Mouse (Mus musculus): ENCODE results near the gene Cbx4. TPM values are rescaled to one million over a fixed set of nuclear protein-coding genes. Genes with fewer than 3 reads are reported as not detected.

Cbx4 gene
- polyA plus RNA-seq, 1 experiment from 2014 or later, result 13.8 TPM

GRCm38 (mm10) chr11:119050361-119050760, 35.7 kb downstream of the Cbx4 start:
- H3K4me3 ChIP-seq (ENCODE audit: low read depth, low read length), result no peak overlapping the region
- no peaks in the 10 kb centered on the region for H3K9me3 ChIP-seq (ENCODE audit: low read depth, low read length)
- peaks cover 12% of the 10 kb centered on the region for H3K4me1 ChIP-seq (ENCODE audit: insufficient read depth)
- DNase-seq, result no peak
- no peaks in the 10 kb centered on the region for H3K36me3 ChIP-seq (ENCODE audit: insufficient read depth)
- WGBS, result 0% methylated on average over 2 of the region's 2 CpGs
- TF ChIP-seq CTCF (IDR thresholded peaks at IDR 0.05; ENCODE audit: low read depth), result no peak
- H3K4me2 ChIP-seq, result no peak overlapping the region
- ATAC-seq (ENCODE audit: insufficient read depth), result no peak
- H3K27ac ChIP-seq (ENCODE audit: low read depth), result no peak overlapping the region
- peaks cover 93% of the 10 kb centered on the region for H3K27me3 ChIP-seq (ENCODE audit: insufficient read depth, low read length)
- H3K9ac ChIP-seq, result no peak overlapping the region

- TF ChIP-seq CTCF (IDR thresholded peaks at IDR 0.05; ENCODE audit: low read depth), result no peak
- DNase-seq (no peak), ATAC-seq (ENCODE audit: insufficient read depth) (no peak)
- peaks cover 97% of the 10 kb centered on the region for H3K27me3 ChIP-seq (ENCODE audit: insufficient read depth, low read length)
- H3K4me2 ChIP-seq, result no peak overlapping the region; the same call in 1 of the 2 replicates
- 0 out of 2 replicates have a peak overlapping the region, but pooled peaks have one; percentile 25 for H3K4me3 ChIP-seq (ENCODE audit: low read depth, low read length)
- WGBS, result 2% methylated on average over 13 of the region's 13 CpGs
- no peaks in the 10 kb centered on the region for H3K9me3 ChIP-seq (ENCODE audit: low read depth, low read length)
- H3K27ac ChIP-seq (ENCODE audit: low read depth), result no peak overlapping the region
- H3K9ac ChIP-seq, result no peak overlapping the region
- H3K36me3 ChIP-seq (ENCODE audit: insufficient read depth), result no peaks in the 10 kb centered on the region
- H3K4me1 ChIP-seq (ENCODE audit: insufficient read depth), result peaks cover 18% of the 10 kb centered on the region
Measured at GRCm38 (mm10) chr11:119048133-119048510, 37.9 kb downstream of the Cbx4 start.

DNA sequence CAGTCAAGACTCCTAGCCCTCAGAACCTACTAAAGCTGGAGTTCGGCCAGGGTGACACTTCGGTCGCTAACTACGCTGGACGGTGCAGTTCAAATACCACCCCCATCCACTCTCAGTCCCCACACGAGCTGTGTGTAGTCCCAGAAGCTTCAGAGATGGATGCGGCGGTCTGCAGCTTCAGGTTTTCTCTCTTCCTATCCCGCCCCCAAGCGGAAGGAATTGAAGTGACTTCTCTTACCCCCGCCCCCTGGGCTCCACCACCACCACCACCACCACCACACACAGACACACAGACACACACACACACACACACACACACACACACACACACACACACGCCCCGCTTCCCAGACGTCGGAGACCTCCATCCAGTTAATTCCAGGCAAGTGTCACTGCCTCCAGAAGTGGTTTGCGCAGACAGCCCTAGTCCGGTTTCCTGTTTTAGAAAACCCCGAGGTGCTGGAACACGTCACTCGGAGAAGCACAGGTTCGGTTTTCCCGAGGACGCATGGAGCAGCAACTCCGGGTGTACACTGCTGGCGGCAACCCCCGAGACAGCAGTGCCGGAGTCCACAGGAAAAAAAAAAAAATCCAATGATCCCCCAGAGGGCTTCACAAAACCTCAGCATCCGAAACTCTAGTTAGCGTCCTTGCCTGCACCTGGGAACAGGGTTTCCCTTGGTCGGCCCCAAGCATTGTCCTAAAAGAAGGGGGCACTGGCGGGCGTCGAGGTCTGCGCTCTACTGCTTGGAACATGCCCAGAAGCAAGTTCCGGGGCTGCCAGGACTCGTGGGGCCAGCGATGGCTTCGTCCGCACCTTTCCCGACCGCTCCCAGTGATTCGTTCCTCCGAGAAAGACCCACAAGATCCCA, 38.5 kb downstream of the Cbx4 start:
- Histone ChIP-seq H3K27ac (ENCODE audit: low read depth) (no peak overlapping the region), H3K36me3 (ENCODE audit: insufficient read depth) (no peaks in the 10 kb centered on the region), H3K4me1 (ENCODE audit: insufficient read depth) (peaks cover 14% of the 10 kb centered on the region), H3K4me2 (peak overlapping the region; percentile 51), H3K4me3 (ENCODE audit: low read depth, low read length) (peak overlapping the region; percentile 25), H3K9me3 (ENCODE audit: low read depth, low read length) (no peaks in the 10 kb centered on the region), H3K9ac (no peak overlapping the region), H3K27me3 (ENCODE audit: insufficient read depth, low read length) (peaks cover 100% of the 10 kb centered on the region)
- under 1% methylated on average over 43 of the region's 43 CpGs for WGBS
- ATAC-seq (ENCODE audit: insufficient read depth), result peak; percentile 21; the same call in 1 of the 2 replicates
- DNase-seq, result peak; percentile 75
- TF ChIP-seq CTCF (IDR thresholded peaks at IDR 0.05; ENCODE audit: low read depth), result peak; percentile 54

DNA sequence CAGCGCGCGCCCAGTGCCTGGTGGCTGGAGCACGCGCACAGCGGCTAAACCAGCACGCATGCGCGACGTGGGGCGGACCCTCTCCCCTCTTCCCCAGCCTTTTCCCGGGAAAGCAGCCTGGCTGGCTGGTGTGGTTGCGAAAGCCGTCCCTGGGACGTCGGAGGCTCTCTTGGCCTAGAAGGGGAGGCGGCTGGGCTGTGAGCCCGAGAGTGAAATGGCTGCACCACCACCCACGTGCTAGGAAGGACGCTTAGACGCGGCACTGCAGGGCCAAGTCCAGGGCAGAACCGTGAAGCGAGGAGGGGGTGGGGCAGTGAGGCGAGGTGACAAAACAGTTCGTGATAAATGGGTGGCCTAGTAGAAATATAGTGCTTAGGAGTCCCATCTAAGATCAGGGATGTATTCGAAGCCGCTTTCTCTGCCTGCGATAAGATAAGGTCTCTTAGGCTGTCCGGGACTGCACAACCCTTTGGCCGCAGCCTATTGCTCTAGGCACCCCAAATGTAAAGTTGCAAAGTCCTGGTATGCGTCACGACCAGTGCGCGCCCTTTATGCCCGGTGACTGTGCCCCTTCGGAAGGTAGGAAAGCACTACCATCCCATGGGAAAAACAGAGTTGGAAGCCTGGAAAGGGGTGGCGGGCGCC, 39.3 kb downstream of the Cbx4 start:
- peak overlapping the region; percentile 25 for H3K4me3 ChIP-seq (ENCODE audit: low read depth, low read length)
- no peak for TF ChIP-seq CTCF (IDR thresholded peaks at IDR 0.05; ENCODE audit: low read depth)
- H3K9ac ChIP-seq, result no peak overlapping the region; the same call in 1 of the 2 replicates
- peaks cover 15% of the 10 kb centered on the region for H3K4me1 ChIP-seq (ENCODE audit: insufficient read depth)
- H3K36me3 ChIP-seq (ENCODE audit: insufficient read depth), result no peaks in the 10 kb centered on the region
- no peaks in the 10 kb centered on the region for H3K9me3 ChIP-seq (ENCODE audit: low read depth, low read length)
- H3K27ac ChIP-seq (ENCODE audit: low read depth), result no peak overlapping the region
- H3K4me2 ChIP-seq, result peak overlapping the region; percentile 51
- 2% methylated on average over 39 of the region's 39 CpGs for WGBS
- ATAC-seq (ENCODE audit: insufficient read depth) (peak; percentile 64), DNase-seq (peak; percentile 92)
- H3K27me3 ChIP-seq (ENCODE audit: insufficient read depth, low read length), result peaks cover 100% of the 10 kb centered on the region

DNA sequence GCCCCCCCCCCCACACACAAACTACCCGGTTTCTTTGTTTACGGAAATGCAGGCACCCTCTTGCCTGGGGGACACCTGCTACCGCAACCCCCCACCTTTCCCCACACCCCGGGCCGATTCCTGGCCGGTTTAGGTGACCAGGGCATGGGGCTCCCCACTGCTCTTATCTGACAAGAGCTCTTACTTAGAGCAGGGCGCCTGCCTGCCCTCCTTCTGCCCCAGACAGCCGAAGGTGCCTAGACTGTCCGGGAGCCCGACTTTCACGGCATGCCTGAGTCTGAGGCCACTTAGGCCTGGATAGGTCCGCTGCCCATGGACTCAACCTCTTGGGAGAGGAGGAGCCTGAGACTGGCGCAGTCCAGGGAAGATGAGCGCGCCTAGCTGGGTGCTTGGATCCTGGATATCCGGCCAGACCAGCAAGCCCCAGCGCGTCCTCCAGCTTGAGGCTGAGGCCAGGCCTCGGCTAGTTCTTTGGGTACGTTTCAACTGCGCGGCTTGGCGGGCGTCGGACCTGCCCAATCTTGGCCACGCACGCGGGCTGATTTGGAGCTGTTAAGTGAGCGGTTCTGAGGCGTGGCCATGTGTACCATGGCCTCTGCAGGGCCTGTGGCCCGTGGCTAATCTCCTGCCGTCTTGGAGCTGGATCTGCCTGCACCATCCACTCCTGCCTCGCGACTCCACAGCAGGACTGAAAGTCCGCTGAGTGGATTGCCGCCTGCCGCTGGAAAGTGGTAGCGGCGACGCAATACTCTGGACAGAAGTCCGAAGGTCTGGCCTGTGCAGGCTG, 41.3 kb downstream of the Cbx4 start:
- no peak overlapping the region for H3K9ac ChIP-seq
- peak overlapping the region; percentile 19 for H3K4me3 ChIP-seq (ENCODE audit: low read depth, low read length)
- DNase-seq, result peak; percentile 71
- no peaks in the 10 kb centered on the region for H3K36me3 ChIP-seq (ENCODE audit: insufficient read depth)
- peaks cover 86% of the 10 kb centered on the region for H3K27me3 ChIP-seq (ENCODE audit: insufficient read depth, low read length)
- 3% methylated on average over 41 of the region's 41 CpGs for WGBS
- H3K27ac ChIP-seq (ENCODE audit: low read depth), result no peak overlapping the region
- H3K4me1 ChIP-seq (ENCODE audit: insufficient read depth), result peaks cover 24% of the 10 kb centered on the region
- no peak for ATAC-seq (ENCODE audit: insufficient read depth)
- no peaks in the 10 kb centered on the region for H3K9me3 ChIP-seq (ENCODE audit: low read depth, low read length)
- TF ChIP-seq CTCF (IDR thresholded peaks at IDR 0.05; ENCODE audit: low read depth), result peak; percentile 57
- peak overlapping the region; percentile 27 for H3K4me2 ChIP-seq

DNA sequence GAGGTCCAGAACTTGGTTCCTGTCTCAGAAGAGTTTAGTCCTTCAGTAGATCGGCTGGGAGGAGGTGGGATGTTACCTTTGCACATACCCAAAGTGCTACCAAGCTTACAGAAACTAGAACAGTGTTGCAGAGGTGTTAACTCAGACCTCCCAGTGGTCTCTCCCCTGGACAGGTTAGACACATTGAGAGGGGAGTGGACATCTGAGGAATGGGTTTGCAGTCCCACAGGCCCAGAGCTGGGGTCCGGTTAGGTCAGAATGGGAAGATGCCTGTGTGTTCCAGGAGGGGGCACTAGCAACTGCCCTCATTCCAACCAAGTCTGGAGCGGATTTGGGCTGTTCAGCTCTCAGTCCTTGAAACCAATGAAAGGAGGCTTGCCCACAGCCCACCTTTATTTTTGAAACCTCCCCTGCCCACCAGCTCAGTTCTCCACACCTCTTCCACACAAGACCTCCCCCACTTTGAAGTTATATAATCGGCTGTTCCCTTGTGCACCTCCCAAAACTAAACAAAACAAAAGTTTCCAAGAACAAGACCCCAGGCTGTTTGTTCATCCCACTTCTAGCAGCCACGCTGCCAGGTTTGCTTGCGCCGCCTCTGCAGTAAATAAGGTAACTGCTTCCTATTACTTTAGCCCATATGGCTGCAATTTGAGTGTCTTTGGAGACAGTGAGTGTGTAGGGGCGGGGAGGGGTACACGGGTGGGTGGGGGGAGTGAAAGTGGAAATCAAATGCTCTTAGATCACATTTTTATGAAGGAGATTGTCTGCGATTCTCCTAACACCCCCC, 42.1 kb downstream of the Cbx4 start:
- no peak overlapping the region for H3K9ac ChIP-seq
- peaks cover 3% of the 10 kb centered on the region; the same call in 1 of the 2 replicates for H3K36me3 ChIP-seq (ENCODE audit: insufficient read depth)
- H3K9me3 ChIP-seq (ENCODE audit: low read depth, low read length), result no peaks in the 10 kb centered on the region
- H3K27me3 ChIP-seq (ENCODE audit: insufficient read depth, low read length), result peaks cover 82% of the 10 kb centered on the region
- H3K4me1 ChIP-seq (ENCODE audit: insufficient read depth), result peaks cover 26% of the 10 kb centered on the region
- ATAC-seq (ENCODE audit: insufficient read depth), result no peak
- TF ChIP-seq CTCF (IDR thresholded peaks at IDR 0.05; ENCODE audit: low read depth), result peak; percentile 62
- DNase-seq, result peak; percentile 61
- H3K4me3 ChIP-seq (ENCODE audit: low read depth, low read length), result peak overlapping the region; percentile 19; the same call in 1 of the 2 replicates
- H3K27ac ChIP-seq (ENCODE audit: low read depth), result no peak overlapping the region
- WGBS, result 3% methylated on average over 10 of the region's 10 CpGs
- no peak overlapping the region; the same call in 1 of the 2 replicates for H3K4me2 ChIP-seq

All from lung, embryonic 14.5 days (tissue).